Mouse (Mus musculus): ENCODE measurements around the gene Foxp4. TPM values are rescaled to one million over a fixed set of nuclear protein-coding genes. Genes with fewer than 3 reads are reported as not detected.

Foxp4 gene
- polyA plus RNA-seq, 1 experiment from 2014 or later, result 28.1 TPM

DNA sequence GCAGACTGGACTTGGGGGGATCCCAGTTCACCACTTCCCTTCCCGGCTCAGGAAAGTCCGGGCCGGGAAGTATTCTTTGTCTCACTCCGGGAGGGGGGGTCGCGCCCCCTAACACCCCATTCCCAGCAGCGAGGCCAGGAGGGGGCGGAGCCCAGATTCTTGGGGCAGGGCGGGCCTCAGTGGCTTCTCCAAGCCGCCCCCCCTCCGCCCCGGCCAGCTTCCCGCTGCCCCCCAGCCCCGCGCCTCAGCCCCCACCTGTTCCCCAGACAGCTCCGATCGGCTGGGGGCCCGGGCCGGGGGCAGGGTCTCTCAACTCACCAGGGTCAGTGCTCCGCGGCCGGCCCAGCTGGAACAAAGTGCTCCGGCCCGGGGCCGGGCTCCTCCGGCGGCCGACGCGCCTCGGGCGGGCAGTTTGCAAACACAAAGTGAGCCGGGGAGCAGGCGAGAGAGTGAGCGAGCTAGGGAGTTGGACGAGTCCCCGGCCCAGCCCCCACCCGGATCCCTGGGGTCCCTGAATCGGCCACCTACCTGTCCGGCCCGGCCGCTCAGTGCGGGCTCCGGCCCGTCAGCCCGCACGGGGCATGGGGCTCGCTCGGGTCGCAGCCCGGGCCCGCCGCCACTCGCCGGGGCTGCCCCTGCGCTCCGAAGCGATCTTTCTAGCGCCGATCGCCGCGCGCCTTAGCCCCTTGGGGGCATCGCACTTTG is 615 bp downstream of the Foxp4 start:
- peaks cover 77% of the 10 kb centered on the region for H3K4me1 ChIP-seq
- WGBS, result under 1% methylated on average over 65 of the region's 65 CpGs

DNA sequence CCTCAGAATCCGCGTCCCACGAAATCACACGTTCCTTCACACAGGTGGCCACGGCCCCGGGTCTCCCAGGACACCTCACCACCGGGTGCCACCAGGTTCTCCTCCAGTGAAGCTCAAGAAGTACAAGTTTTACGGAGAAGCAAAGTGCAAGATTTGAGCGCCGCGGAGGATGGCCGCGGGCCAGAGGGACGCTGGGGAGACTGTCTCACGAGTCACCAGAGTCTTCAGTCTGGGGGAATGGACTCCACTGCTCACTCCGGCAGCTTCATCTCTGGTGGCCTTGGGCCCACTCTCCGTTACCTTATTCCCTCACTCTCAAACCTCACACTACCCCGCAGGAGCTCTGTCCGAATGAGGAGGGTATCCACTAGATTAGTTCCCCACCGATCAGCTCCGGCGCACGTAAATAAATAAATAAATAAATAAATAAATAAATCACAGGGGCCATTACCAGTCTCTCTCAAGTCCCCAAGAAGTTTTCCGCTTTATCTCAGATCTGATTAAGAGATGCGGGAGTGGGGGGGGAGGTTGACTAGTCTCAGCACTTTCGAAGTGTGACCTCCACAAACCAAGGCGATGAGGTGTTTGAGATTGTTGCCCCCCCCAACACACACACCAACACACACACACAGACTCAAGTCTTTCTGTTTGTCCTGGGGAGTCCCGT is 1.3 kb downstream of the Foxp4 start:
- H3K36me3 ChIP-seq (replicated peaks), result peaks cover 37% of the 10 kb centered on the region
- peak overlapping the region; percentile 99 for H3K27ac ChIP-seq (replicated peaks)
- peaks cover 9% of the 10 kb centered on the region; the same call in 1 of the 2 replicates for H3K27me3 ChIP-seq (replicated peaks; ENCODE audit: low read depth, poor library complexity, severe bottlenecking)
- peak; percentile 58 for DNase-seq (ENCODE audit: low spot score)
- WGBS, result under 1% methylated on average over 28 of the region's 28 CpGs
- H3K4me1 ChIP-seq, result peaks cover 84% of the 10 kb centered on the region
- H3K9me3 ChIP-seq, result no peaks in the 10 kb centered on the region
- peak overlapping the region; percentile 89 for H3K4me3 ChIP-seq

More for the DNA sequence above, 615 bp downstream of the Foxp4 start:
- Histone ChIP-seq H3K27me3 (replicated peaks; ENCODE audit: low read depth, poor library complexity, severe bottlenecking) (peaks cover 9% of the 10 kb centered on the region; the same call in 1 of the 2 replicates), H3K4me3 (peak overlapping the region; percentile 89), H3K27ac (replicated peaks) (peak overlapping the region; percentile 99), H3K9me3 (no peaks in the 10 kb centered on the region), H3K36me3 (replicated peaks) (peaks cover 30% of the 10 kb centered on the region)
- peak; percentile 78 for DNase-seq (ENCODE audit: low spot score)

DNA sequence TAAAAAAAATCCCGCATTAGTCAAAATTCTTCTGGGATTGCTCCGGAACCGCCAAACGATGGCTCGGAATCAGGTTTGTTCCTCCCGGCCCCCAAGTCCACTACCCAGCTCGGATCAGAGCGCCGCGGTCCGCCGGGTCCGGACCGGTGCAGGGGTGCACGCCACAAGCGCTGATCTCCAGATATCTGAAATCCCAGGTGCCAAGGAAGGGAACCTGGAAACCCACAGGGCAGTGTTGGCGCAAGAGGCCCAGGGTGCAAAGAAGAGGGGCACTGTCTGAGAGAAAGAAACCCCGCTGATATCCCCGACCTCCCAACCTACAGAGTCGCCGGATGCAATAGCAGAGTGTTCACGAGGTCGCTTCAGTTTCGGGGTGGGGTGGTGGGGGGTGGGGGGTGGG is 1.9 kb downstream of the Foxp4 start:
- Histone ChIP-seq H3K9me3 (no peaks in the 10 kb centered on the region), H3K36me3 (replicated peaks) (peaks cover 43% of the 10 kb centered on the region), H3K4me3 (peak overlapping the region; percentile 89), H3K4me1 (peaks cover 87% of the 10 kb centered on the region), H3K27ac (replicated peaks) (peak overlapping the region; percentile 99), H3K27me3 (replicated peaks; ENCODE audit: low read depth, poor library complexity, severe bottlenecking) (peaks cover 9% of the 10 kb centered on the region; the same call in 1 of the 2 replicates)
- under 1% methylated on average over 24 of the region's 24 CpGs for WGBS
- DNase-seq (ENCODE audit: low spot score), result no peak

DNA sequence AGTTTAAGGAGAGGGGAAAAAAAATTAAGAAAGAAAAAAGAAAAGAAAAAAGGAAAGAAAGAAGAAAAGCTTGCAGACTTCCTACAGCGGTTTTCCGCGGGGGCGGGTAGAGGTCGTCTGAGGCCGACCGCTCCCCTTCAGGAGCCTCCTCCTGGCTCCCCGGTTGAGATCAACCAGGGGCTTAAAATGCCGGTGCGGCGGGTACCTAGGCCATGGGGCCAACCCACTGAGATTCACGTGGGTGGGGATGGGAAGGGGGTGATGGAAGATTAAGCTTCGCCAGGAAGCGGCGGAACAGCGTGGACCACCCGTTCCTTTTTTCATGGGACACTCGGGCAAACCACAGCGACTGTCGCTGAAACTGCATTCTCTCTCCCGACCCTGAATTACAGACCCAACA is 2.3 kb downstream of the Foxp4 start:
- H3K4me3 ChIP-seq, result peak overlapping the region; percentile 89
- H3K27me3 ChIP-seq (replicated peaks; ENCODE audit: low read depth, poor library complexity, severe bottlenecking), result peaks cover 9% of the 10 kb centered on the region; the same call in 1 of the 2 replicates
- H3K4me1 ChIP-seq, result peaks cover 89% of the 10 kb centered on the region
- no peaks in the 10 kb centered on the region for H3K9me3 ChIP-seq
- H3K36me3 ChIP-seq (replicated peaks), result peaks cover 47% of the 10 kb centered on the region
- 2% methylated on average over 21 of the region's 21 CpGs for WGBS
- peak overlapping the region; percentile 99 for H3K27ac ChIP-seq (replicated peaks)
- no peak for DNase-seq (ENCODE audit: low spot score)

DNA sequence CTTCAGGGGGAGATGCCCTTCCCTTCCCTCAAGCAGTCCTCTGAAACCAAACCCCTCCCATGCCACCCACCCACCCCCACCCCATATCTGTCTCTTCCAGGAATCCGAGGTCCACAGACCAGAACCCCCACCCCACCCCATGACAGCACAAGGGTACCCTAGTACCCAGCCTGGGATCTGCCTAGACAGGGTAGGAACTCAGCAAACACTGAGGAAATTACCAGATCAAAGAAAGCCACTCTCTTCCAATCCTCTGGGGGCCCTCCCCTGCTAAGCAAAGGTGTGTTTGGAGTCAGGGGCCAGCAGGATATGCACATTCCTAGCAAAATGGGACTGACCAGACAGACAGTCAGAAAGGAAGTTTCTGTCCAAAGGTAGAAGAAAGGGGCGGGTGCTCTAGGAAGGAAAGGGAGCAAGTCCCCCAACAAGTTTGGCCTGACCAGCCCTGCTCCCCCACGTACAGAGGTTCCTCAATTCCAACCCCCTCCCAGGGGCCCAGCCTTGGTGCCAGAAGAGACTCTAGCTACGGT is 3.2 kb downstream of the Foxp4 start:
- WGBS, result 27% methylated on average over 4 of the region's 4 CpGs
- Histone ChIP-seq H3K9me3 (no peaks in the 10 kb centered on the region), H3K4me3 (peak overlapping the region; percentile 89), H3K4me1 (peaks cover 91% of the 10 kb centered on the region), H3K36me3 (replicated peaks) (peaks cover 56% of the 10 kb centered on the region), H3K27me3 (replicated peaks; ENCODE audit: low read depth, poor library complexity, severe bottlenecking) (peaks cover 12% of the 10 kb centered on the region), H3K27ac (replicated peaks) (peak overlapping the region; percentile 99)
- no peak for DNase-seq (ENCODE audit: low spot score)

DNA sequence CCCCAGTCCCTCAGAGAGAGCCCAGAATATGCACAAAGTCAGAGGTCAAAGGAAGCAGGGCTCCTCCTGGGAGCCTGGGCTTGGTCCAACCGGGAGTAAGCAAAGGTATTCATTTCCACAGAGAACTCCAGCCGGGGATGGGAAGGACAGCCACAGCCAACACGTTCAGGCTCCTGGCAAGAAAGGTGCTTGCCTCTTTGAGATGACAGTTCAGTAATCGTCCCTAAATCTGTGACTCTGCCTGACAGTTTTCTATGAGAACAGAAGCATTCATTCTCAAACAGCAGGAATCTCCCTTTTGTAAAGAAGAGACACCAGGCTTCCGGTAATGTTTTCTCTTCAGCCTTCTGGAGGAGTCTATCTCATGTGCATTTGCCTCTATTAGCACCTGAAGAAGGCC is 4.6 kb downstream of the Foxp4 start:
- H3K36me3 ChIP-seq (replicated peaks), result peaks cover 70% of the 10 kb centered on the region
- no peaks in the 10 kb centered on the region for H3K9me3 ChIP-seq
- WGBS, result 38% methylated on average over 5 of the region's 5 CpGs
- peaks cover 17% of the 10 kb centered on the region for H3K27me3 ChIP-seq (replicated peaks; ENCODE audit: low read depth, poor library complexity, severe bottlenecking)
- DNase-seq (ENCODE audit: low spot score), result no peak
- H3K4me1 ChIP-seq, result peaks cover 91% of the 10 kb centered on the region
- no peak overlapping the region; the same call in 1 of the 2 replicates for H3K27ac ChIP-seq (replicated peaks)
- peak overlapping the region; percentile 89 for H3K4me3 ChIP-seq

DNA sequence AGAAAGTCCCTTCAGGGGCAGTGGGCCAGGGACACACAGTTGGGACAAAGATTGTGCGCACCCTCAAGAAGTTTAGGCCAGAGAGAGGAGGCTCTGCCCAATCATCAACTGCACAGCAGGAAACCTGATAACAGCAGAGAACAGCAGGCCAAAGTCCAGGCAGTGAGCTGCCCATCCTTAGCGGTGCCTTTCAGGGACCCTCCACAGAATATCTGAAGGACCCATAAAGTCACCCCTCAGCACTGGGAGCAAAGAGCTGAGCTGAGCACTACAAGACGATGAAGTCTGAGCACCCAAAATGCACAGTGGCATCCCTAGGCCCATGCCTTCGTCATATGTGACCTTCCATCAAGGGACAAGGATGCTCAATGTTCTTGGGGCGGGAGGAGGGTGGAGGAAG is 6.5 kb downstream of the Foxp4 start:
- peaks cover 88% of the 10 kb centered on the region for H3K36me3 ChIP-seq (replicated peaks)
- 81% methylated on average over 5 of the region's 5 CpGs for WGBS
- H3K4me3 ChIP-seq, result no peak overlapping the region; the same call in 1 of the 2 replicates
- no peak overlapping the region for H3K27ac ChIP-seq (replicated peaks)
- no peak for DNase-seq (ENCODE audit: low spot score)
- peaks cover 97% of the 10 kb centered on the region for H3K4me1 ChIP-seq
- H3K27me3 ChIP-seq (replicated peaks; ENCODE audit: low read depth, poor library complexity, severe bottlenecking), result peaks cover 17% of the 10 kb centered on the region
- H3K9me3 ChIP-seq, result no peaks in the 10 kb centered on the region

DNA sequence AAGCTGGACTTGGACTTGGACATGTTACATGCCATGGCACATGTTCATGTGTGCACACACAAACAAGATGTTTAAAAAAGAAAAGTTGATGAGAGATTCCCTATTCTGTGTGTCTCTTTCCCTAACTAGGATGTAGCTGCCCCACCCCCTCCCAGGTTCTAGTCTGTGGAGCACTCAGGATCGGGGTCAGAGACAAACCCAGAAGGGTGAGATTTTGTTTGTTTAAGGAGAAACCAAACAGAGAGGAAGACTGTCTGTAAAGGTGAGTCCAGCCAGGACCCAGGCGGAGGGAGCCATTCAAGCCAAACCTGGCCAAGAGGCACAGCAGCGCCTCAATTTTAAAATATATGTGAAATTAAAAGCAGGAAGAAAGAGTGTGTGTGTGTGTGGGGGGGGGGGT is 7.2 kb downstream of the Foxp4 start:
- WGBS, result 85% methylated on average over 3 of the region's 3 CpGs
- Histone ChIP-seq H3K4me1 (peaks cover 92% of the 10 kb centered on the region), H3K4me3 (no peak overlapping the region; the same call in 1 of the 2 replicates), H3K36me3 (replicated peaks) (peaks cover 93% of the 10 kb centered on the region), H3K27ac (replicated peaks) (no peak overlapping the region), H3K27me3 (replicated peaks; ENCODE audit: low read depth, poor library complexity, severe bottlenecking) (peaks cover 17% of the 10 kb centered on the region), H3K9me3 (no peaks in the 10 kb centered on the region)
- DNase-seq (ENCODE audit: low spot score), result no peak

DNA sequence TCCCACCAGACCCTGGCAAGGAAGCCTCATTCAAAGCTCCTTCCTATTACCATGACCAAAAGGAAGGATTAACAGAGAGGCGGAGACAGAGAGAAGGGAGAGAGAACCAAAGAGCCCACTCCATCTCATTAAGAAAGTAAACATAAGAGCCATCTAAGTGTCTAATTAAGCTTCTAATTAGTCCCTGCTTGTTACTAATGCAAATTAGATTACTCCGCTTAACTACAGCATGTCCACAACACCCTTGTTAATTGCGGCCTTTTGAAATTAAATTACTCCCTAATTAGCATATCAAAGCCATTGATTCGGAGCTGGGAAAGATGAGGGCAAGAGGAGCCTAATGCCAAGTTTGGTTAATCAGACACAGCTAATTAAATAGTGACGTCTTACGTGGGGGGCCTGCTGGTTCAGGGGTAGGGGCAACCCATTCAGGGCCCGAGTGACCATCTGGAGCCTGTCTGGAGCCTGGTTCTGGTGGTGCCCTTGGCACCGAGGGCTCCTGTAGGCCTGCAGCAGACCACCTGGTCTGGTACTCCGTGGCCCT is 9.7 kb downstream of the Foxp4 start:
- no peak overlapping the region; the same call in 1 of the 2 replicates for H3K4me3 ChIP-seq
- H3K4me1 ChIP-seq, result peaks cover 88% of the 10 kb centered on the region
- peaks cover 22% of the 10 kb centered on the region; the same call in 1 of the 2 replicates for H3K27me3 ChIP-seq (replicated peaks; ENCODE audit: low read depth, poor library complexity, severe bottlenecking)
- no peak overlapping the region for H3K27ac ChIP-seq (replicated peaks)
- 32% methylated on average over 9 of the region's 9 CpGs for WGBS
- peaks cover 89% of the 10 kb centered on the region for H3K36me3 ChIP-seq (replicated peaks)
- no peaks in the 10 kb centered on the region for H3K9me3 ChIP-seq
- no peak for DNase-seq (ENCODE audit: low spot score)

DNA sequence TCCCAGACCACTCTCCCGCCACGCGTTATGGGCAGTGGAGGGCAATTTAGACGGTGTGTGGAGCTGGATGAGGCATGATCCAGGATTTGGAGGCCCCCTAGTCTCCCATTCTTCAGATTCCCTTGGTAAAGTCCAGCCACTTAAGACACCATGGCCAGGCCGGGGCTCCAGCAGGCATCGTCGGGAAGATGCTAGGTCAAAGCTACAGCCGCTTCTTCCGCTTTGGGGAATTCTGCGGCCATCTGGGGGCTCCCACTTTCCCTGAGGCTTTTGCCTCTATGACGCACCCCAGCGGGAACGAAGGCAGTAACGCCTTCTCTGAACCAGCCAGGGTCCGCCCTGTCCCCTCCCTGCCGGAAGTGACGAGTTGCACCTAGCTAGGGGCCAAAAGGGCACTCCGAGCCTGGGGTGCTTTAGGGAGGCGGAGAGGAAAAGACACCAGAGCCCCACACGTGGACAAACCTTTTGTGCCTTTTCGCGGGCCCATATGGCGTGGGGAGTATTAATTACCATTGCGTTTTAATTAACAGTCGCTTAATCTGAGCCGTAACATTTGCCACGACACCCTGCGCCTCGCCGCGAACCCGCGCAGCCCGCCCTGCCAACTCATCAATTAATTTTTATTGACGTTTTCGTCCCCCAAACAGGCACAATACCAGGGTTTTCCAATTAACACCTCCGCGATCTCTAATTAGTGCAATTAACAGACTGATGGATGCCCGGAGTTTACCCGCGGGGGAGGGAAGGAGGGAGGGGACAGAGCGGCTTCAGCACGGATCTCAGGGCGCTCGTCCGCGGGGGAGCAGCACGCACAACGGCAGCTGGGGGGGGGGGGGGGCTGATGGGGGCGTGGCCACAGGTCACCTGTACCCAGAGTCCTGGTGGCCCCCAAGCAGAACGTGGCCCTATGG is 15.1 kb downstream of the Foxp4 start:
- Histone ChIP-seq H3K4me1 (peaks cover 88% of the 10 kb centered on the region), H3K9me3 (no peaks in the 10 kb centered on the region), H3K36me3 (replicated peaks) (peaks cover 56% of the 10 kb centered on the region), H3K27ac (replicated peaks) (peak overlapping the region; percentile 58), H3K27me3 (replicated peaks; ENCODE audit: low read depth, poor library complexity, severe bottlenecking) (peaks cover 14% of the 10 kb centered on the region; the same call in 1 of the 2 replicates), H3K4me3 (peak overlapping the region; percentile 53)
- DNase-seq (ENCODE audit: low spot score), result peak; percentile 67
- WGBS, result 10% methylated on average over 51 of the region's 51 CpGs

DNA sequence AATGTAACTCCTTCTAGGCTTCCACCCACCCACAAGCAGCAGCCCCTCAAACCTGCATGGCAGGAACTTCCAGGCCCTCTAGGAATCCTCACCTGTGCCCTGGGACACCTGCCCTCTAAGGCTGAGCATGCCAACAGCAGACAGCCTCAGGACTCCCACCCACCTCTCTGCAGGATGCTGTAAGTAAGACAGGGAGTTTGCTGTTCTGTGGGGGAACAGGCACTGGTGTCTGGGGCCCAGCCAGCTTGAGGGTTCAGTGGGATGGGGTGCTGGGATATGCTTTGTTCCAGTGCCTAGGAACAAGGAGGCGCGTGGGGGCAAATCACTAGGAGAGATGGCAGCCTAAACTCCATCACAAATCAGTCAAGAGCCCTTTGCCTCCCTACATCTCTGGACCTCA is 16.4 kb downstream of the Foxp4 start:
- Histone ChIP-seq H3K4me1 (peaks cover 84% of the 10 kb centered on the region), H3K9me3 (no peaks in the 10 kb centered on the region), H3K36me3 (replicated peaks) (peaks cover 56% of the 10 kb centered on the region), H3K27ac (replicated peaks) (peak overlapping the region; percentile 12; the same call in 1 of the 2 replicates), H3K4me3 (peak overlapping the region; percentile 4; the same call in 1 of the 2 replicates), H3K27me3 (replicated peaks; ENCODE audit: low read depth, poor library complexity, severe bottlenecking) (peaks cover 14% of the 10 kb centered on the region; the same call in 1 of the 2 replicates)
- DNase-seq (ENCODE audit: low spot score), result no peak
- 88% methylated on average over 2 of the region's 2 CpGs for WGBS

All from embryonic facial prominence, embryonic 10.5 days (tissue).